Mouse (Mus musculus): ENCODE measurements around the gene Gm28230.
A peak's percentile ranks its signal among the peaks of the same experiment; 100 is the strongest.

Gene Gm28230

DNA sequence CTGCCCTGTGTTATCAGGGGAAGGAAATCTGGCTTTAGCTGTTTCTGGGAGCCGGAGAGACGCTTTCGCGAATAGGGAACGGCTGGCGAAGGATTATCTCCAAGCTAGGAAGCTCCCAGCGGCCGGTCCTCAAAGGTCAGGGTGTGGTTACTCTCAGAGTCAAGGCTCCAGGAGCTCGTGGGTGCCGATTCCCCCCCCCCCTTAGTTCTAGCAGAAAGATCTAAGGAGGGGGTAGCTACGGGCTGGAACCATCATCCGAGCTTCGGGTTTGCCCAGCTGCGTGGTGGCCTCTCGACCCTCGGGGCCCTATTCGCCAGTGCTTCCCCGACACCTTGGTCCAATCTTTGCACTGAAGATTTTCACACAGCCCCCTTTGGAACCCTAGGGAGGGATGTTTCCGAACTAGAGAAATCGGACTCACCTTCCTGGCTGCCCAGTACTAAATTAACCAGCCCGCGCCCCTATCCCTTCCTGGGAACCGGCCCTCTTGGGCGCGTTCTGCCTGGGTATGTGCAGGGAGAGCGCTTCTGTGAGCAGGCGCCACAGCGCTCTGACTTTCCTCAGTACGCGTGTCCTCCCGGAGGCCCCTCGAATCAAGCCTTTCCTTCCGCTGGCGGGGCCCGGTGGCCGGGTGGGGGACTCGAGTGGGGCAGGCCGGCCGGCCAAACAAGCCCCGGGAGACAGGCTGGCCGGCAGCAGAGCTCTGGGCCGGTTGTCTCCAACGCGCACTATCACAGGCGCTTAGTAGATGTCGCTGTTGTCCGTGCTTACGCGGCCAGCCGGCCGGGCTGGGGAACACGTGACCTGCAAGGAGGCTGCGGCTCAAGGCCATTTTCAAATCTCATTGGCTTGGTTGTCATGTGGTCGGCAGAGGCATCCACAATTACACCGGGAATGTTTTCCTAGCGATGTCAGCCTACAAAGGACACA is 35.2 kb upstream of the Gm28230 start, which contains the start of gene Hoxd10:
TSS of gene Hoxd10 (plus strand) at position 903 of the 930 bp plus-strand sequence.
- no peak for DNase-seq (ENCODE audit: low read depth)

DNA sequence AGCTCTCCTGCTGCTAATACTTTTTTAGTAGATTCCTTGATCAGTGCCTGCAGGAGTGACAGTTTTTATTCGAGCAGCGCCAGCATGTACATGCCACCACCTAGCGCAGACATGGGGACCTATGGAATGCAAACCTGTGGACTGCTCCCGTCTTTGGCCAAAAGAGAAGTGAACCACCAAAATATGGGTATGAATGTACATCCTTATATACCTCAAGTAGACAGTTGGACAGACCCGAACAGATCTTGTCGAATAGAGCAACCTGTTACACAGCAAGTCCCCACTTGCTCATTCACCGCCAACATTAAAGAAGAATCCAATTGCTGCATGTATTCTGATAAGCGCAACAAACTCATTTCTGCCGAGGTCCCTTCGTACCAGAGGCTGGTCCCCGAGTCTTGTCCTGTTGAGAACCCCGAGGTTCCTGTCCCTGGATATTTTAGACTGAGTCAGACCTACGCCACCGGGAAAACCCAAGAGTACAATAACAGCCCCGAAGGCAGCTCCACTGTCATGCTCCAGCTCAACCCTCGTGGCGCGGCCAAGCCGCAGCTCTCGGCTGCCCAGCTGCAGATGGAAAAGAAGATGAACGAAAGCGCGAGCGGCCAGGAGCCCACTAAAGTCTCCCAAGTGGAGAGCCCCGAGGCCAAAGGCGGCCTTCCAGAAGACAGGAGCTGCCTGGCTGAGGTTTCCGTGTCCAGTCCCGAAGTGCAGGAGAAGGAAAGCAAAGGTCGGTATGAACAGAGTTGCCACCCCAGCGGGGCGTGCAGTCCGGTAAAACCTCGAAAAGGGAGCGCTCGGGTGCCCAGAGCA is 34.3 kb upstream of the Gm28230 start:
- no peak for DNase-seq (ENCODE audit: low read depth)

DNA sequence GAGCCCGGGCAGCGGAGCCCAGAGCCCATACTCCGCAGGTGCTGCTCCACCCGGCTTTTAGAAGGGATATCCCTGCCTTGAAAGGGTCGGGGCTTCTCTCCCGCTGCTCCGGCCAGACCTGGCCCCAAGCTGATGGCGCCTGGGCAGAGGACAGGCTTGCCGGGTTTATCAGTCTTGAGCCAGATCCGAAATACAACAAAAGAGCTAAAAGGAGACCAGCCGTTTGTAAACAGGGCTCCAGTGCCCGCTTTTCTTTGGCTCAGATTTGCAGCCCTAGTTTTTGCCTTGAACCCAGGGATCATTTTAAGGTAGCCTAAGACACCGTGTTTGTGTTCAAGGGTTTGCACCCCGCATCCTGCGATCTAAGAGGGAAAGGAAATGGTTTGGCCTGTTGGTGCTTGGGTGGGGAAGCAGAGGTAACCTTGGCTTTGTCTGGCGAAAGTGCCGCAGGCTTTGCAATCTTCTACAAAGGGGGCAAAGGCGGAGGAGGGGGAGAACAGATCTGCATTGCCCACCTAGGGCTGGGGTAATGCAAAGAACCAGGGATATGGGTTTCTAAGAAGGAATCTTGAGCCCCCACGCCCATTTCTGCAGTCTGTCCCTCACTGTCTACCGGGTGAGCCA is 33.6 kb upstream of the Gm28230 start:
- DNase-seq (ENCODE audit: low read depth): no peak

DNA sequence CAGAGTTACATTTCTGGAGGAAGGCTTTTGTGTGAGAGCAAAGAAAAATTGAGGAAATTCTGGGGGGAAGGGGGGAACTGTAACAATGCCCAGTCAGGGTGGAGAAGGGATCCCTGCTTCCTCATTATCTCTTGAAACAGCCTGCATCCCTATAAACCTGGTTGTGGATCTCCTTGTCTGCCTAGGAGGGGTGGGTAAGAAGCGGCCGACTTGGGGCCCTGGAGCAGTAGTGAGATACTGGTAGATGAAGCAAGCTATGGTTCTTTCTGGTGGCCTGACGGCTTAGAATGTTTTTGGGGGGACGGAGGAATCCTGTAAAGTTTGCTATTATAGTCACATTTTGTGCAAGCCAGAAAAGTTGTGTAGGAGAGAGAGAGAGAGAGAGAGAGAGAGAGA is 33.1 kb upstream of the Gm28230 start:
- DNase-seq (ENCODE audit: low read depth): no peak

DNA sequence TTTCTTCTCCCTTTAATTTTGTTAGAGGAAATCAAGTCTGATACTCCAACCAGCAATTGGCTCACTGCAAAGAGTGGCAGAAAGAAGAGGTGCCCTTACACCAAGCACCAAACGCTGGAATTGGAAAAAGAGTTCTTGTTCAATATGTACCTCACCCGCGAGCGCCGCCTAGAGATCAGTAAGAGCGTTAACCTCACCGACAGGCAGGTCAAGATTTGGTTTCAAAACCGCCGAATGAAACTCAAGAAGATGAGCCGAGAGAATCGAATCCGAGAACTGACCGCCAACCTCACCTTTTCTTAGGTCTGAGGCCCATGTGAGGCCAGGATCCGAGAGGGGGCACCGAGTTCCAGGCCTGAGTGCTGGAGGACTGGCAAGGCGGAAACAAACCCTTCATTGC is 32.5 kb upstream of the Gm28230 start:
- DNase-seq (ENCODE audit: low read depth): peak; percentile 49

DNA sequence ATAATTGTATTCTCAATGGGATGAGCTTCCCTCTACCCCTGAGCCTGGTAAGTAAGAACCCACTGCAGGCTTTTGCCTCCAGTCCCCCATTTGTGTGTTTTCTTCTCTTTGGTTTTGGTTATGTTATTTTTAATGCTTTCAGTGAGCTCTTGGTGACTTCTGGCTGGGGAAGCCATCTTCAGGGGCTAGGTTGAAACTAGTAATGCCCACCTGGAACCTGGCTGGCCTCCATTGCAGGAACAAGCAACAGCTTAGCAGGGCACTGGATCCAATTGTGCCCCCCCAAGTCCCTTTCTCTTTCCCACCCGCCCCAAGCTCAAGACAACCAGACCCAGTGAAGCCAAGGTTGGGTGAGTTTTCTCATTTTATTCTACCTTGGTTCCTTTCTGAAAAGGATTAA is 31.1 kb upstream of the Gm28230 start:
- no peak for DNase-seq (ENCODE audit: low read depth)

DNA sequence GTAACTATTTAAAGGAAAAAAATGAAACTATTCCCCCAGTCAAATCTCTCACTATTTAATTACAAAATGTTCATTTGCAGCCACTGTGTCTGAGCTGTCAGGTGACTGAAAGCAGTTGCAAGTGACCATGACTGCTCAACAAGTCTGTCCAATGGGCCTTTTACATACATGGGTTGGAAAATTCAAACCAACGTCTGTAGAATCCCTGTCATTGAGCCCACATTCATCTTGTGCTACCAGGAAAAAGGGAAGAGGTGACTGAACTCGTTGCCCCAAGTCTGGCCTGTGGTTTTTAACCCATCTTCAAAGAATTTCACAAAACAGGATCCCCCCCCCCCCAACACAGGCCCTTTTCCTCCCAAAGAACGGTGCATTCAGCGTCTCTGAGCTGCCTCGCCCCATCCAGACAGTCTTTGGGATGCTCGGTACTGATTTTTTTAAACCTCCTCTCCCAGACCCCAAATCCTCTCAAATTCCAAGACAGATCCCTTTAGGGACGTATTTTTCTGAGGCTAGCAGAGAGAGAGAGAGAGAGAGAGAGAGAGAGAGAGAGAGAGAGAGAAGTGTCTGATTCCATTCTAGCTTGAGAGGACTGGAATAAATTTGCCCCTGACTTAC is 30.6 kb upstream of the Gm28230 start:
- no peak for DNase-seq (ENCODE audit: low read depth)

DNA sequence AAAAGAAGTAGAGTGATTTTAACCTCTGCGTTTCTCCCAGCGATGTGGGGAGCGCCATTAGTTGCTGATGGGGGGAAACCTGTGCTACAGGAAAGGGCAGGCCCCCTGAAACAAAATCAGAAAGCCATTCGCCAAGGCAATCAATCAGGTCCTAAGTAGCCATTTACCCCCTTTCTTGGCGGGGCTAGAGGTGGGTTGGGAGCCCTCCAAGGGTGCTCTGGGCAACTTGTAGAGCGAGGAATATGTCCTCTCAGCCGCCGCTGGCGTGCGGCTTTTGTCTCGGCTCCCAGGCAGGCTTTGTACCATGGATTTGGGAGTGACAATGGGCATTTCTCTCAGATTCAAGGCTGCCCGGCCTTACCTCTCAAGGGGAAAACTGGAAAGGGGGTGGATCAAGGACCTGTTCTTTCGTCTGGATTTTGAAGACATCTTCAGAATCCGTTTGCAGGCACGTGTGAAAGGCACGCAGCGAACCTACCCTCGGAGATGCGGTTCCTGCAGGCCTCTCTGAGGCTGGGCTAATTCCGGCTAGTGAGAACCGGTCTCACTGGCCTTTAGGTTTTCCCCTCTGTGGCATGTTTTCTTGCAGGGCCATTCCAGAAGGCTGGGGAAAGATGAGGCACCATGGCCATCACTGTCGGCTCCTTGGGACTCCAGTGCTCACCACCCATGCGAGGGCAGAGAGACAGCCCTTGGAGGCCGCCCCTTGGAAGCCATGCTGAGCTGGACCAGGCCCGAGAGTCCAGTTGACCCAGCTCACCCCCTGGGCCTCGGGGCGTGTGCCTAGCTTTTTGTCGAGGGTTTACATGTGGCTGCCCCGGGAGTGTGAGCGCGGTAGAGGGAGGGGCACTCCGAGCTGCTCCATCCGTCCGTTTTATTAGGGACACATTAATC is 29.8 kb upstream of the Gm28230 start:
- no peak for DNase-seq (ENCODE audit: low read depth)

DNA sequence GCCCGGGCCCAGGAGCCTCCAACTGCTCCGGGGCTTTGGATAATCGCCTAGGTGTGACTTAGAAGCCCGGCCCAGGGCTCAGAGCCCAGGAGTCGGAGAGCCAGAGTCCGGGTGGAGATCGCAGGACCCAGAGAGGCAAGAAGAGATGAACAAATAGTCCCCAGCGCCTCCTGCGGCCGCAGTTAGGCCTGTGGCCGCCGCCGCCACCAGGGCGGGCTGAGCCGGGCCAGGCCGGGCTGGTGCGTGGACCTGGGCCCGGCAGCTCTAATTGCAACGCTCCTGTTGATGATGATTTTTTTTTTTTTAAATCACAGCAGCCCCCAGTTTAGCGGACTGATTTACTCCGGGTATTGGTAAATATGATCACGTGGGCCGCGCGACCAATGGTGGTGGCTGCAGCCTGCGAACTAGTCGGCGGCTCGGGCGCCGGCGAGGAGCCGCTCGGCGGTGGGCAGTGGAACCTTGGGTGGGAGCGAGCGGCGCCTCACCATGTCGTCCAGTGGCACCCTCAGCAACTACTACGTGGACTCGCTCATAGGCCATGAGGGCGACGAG is 28.9 kb upstream of the Gm28230 start, which contains the start of gene Hoxd9:
TSS of gene Hoxd9 (plus strand) at position 161 of the 555 bp plus-strand sequence.
- DNase-seq (ENCODE audit: low read depth): peak; percentile 34

DNA sequence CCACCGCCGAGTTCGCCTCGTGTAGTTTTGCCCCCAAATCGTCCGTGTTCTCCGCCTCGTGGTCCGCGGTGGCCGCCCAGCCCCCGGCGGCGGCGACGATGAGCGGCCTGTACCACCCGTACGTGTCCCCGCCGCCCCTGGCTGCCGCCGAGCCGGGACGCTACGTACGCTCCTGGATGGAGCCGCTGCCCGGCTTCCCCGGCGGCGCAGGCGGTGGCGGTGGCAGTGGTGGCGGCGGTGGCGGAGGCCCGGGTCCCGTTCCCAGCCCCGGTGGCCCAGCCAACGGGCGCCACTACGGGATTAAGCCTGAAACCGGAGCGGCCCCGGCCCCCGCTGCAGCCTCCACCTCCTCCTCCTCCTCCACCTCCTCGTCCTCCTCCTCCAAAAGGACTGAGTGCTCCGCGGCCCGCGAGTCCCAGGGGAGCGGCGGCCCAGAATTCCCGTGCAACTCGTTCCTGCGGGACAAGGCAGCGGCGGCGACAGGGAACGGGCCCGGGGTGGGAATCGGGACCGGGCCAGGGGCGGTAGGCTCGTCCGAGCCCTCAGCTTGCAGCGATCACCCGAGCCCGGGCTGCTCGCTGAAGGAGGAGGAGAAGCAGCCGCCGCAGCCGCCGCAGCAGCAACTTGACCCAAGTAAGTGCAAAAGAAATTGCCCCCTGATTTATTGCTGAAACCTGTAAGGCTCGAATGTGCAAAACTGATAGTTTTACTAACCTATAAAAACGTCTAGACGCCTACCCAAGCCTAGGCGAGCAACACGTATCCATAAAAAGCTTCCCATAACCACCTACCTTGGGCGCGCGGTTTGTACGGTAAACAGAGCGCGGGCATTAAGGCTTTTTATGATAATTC is 28.1 kb upstream of the Gm28230 start:
- DNase-seq (ENCODE audit: low read depth): no peak

DNA sequence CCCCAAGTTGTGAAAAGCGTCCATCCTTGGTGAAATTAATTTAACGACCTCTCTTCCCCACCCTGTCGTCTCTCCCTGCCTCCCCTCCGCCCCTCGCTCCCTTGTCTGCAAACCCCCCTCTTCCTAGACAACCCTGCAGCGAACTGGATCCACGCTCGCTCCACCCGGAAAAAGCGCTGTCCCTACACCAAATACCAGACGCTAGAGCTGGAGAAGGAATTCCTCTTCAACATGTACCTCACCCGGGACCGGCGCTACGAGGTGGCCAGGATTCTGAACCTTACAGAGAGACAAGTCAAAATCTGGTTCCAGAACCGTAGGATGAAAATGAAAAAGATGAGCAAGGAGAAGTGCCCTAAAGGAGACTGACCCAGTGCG is 27.5 kb upstream of the Gm28230 start:
- no peak for DNase-seq (ENCODE audit: low read depth)

DNA sequence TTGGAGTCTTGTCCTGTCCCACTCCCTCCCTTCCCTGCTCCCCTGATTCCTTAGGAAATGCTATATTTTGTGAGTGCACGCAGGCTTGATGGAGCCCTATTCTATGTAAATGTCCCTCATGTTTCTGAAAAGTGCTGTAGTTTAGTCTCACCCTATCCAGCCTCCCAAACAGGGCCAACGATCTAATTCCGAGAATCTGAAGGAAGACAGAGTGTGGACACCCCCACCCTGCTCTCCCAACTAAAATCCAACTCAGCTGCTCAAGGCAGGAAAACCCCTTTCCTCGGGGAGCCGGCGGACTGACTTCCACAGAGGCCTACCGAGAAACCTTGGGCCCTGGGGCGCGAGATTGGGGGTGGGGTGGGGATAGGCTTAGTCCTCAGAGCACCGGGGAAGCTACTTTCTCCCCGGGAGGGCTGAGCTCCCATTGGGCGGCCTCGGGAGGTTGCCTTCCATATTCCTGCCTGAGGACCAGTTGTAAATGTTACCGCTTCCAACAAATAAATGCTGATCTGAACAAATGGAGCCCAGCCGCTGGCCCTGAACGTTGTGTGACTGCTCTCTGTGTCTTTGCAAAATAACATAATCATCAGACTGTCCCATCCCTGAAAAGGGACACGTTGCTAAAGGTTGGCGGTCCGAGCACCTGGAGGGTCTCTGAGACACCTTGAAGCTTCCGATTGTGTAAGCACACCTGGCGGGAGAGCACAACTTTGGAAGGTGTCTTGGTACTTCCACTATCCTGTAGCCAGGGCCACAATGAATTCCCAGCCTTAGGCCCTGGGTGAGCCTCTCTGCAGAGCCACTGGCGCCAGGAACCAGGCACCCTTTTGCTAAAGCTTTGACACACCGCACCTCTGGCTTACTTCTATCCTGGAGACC is 26.6 kb upstream of the Gm28230 start:
- no peak for DNase-seq (ENCODE audit: low read depth)

DNA sequence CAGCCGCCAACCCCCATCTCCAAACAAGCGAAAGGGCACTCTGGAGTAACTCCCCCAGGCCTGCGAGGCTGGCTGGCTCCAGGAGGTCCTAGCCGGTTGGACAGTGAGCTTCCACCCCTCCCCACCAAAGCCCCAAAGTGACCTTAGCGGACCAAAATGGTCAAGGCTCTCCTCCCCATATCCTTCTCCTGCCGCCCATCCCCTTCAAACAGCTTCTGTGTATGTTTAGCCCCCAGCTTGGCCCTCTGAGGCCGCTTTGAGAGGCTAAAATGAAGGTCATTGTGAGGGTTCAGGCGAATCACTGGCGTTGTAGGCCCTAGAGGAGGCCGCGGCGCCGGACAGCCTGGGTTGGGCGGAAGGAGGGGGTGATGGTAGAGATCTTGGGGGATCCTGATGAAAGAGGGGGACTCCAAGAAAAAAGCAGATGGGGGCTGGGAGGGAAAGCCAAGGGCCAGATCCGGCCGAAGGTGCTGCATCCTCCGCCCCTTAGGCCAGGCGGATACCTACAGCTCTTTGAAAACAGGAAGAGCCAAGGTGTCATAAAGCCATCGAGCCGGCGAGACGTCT is 25.9 kb upstream of the Gm28230 start:
- no peak for DNase-seq (ENCODE audit: low read depth)

DNA sequence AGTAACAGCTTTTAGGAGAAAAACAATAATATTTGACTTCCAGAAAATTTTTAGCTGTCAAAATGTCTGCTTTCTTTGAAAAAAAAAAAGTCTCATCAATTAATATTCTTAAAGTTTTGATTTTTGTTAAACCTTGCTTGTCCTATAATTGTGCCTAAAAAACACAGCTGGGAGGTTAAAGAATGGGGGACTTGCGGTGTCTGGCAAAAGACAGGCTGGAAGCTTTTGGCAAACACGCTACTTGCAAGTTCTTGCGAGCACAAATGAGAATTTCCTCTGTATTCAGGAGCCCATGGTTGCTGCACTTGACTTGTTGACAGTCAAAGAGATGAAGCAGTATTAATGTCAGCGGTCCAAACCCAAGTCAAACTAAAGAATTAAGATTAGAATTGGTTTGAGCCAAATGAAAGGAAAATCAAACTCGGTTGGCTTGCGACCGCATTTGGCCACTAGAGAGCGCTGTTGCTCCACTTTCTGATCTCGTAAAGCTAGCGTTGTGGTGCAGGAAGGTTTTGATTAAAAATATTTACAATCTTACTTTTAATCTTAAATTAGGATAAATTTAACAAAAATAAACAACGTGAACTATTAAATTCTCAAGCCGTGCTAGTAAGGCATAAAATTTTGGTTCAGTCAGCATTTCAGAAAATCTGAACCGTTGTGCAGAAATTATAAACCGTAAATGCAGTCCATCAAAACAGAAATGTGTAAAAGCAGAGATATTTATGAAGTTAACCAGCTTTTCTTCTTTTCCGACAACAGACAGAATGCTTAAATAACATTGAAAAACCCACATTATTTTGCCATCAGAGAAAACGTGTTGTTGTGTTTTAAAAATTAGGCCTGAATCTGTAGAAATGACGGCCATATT is 24.3 kb upstream of the Gm28230 start:
- DNase-seq (ENCODE audit: low read depth): peak; percentile 83

DNA sequence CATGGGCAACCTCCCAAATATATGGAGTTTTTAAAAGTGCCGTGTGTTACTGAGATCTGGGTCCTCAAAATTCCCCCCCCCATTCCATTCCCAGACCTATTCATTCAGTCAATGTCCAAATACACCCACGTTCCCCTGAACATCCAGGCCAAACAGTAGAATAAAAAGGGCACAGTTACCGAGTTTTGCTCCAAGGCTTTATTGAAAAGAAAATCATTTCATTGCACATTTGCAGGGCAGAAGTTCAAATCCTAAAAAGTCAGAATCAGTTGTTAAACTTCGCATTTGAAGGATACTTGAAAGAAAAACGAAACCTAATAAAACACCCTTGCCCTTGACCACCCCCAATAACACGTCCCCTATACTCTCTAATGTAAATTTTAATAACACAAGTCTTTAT is 23.7 kb upstream of the Gm28230 start:
- DNase-seq (ENCODE audit: low read depth): no peak

DNA sequence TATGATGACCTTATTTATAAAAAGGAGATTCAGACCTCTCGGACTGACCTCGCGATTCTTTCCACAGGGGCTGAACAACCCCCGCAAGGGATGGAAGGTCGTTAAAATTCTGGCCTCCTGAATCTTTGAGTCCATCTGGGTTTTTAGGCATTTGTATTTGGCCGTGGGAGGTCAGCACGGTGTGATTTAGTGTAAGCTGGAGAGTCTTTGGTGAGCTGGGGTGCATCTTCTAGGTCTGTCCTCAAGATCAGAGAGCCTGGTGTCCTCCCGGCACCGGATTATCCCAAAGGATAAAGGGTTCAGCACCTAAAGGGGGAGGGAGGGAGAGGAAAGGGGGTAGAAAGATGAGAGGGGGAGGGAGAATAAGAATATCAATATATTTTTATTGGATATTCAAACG is 23.2 kb upstream of the Gm28230 start:
- DNase-seq (ENCODE audit: low read depth): no peak

DNA sequence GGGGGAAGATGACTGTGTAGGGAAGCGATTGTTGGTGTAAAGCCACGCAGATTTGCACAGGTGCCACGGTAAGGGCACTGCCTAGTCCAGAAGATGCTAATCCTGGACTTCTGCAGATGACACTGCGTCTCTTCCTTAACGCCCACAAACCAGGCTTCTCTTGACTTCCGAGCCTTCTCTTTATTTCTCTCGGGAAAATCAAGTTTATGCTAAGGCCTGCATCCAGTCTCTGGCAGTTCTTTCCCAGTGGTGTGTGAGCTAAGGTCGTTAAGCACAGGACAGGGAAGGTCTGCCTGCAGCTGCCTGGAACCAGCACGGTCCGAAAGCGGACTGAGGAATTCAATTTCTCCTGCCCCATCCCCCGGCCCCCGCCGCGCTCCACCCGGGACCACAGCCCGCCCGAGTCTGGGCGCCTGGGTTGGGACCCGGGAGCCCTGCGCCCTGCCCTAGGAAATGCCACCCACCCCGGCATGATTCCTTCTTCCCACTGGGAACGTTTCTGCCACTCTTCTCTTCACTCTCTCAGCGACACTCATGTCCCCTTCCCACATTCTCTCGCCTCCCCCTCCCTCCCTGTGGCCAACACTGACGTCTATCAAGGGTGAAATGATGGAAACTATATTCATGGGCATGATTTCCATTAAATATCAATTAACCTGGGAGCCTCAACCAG is 22.7 kb upstream of the Gm28230 start:
- DNase-seq (ENCODE audit: low read depth): no peak

Data from naive thymus-derived CD4-positive, alpha-beta T cell, adult 2 months (primary cell).